Mouse (Mus musculus) left cerebral cortex, postnatal 14 days (tissue): ENCODE results near the gene Spaca6. TPM values are rescaled to one million over a fixed set of nuclear protein-coding genes. Genes with fewer than 3 reads are reported as not detected.
"Not testable (repeated sequence)": the region's sequence is repeated elsewhere in the genome, so short reads cannot be mapped to it uniquely, and the experiment has no call there.

ENCODE experiments used
- DNase-seq, 2 experiments: peaks; one replicate each; pipeline ENCODE4 v3.0.0; 2021 to 2022; ENCODE audit warnings: low spot score in 2 of 2, mixed read lengths in 1 of 2
- intact Hi-C: fragments of 180-260 bp; cut with DNase I; formaldehyde crosslinking; loops from one replicate; pipeline ENCODE4 v1.15.1; 2025
- total RNA-seq, 2 experiments: library from RNA; stranded (reverse); gene quantifications; 2 replicates each; pipeline ENCODE4 v1.2.3; 2021

Spaca6 gene
- total RNA-seq, 2 experiments from 2014 or later = 76.9 to 80.9 TPM

DNA sequence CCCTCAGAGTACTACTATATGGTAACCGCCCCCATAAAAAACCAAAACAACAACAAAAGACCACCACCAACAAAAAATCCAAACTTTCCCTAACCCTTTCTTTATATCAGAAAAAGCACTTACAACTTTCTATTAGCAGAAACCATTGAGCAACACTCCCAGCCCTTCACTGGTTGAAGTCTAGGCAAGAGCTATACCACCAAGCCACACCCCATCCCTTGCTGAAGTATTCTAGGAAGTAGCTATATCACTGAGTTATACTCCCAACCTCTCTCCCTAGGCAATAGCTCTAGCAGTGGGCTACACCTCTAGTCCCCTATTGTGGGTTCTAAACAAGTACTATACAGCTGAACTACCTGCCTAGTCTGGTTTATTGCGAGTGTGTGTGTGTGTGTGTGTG is 12.3 kb downstream of the Spaca6 start:
- no peak for DNase-seq
- intact Hi-C loops = no loop called here

DNA sequence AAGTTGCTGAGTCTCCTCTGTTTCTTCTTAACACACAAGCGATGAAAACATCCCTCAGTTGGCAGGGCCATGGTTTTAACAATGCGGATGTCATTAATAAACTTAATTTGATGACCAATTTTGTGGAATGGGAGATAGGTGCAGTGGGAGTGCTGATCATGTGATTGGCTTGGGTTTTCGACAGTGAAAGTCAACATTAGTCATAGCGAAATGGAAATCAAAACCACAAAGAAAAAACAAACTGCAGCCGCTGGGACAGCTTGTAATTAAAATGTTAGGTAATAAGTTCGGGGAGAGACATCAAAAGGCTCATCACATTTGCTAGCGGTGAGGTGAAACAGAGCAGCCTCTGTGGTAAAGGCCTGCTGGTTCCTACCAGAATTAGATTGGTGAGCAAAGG is 13.8 kb downstream of the Spaca6 start:
- intact Hi-C loops = no loop called here
- no peak for DNase-seq

DNA sequence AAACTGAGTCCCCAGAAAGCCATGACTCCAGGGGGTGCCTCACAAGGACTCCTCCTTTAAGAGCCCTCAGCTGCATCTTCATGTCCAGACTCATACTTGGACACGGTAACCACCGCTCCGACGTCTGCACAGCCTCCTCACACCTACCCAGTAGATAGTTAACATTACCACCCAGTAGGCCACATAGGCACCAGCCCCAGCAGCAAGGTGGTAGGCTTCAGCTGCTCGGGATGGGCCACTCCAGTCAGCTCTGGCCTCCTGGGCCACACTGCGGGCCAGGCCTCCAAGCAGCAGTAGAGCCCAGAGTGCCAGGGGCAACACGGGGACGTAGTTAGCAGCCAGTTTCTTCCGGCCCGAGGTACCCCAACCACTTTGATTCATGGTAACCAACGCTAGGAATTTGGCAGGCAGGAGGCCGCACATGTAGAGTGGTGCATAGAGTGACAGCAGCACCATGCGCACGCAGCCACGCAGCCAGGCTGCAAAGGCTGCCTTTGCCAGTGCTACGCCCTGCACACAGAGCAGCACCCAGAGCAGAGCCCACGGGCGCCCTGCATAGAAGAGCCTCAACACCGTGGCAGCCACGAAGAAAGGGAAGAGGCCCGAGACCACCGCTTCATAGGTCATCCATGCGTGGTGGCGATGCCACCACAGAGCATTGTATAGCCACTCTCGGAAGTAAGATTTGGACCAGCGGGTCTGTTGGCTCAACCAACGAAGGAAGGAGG is 16.7 kb downstream of the Spaca6 start:
- no peak for DNase-seq
- intact Hi-C loops = no loop called here

DNA sequence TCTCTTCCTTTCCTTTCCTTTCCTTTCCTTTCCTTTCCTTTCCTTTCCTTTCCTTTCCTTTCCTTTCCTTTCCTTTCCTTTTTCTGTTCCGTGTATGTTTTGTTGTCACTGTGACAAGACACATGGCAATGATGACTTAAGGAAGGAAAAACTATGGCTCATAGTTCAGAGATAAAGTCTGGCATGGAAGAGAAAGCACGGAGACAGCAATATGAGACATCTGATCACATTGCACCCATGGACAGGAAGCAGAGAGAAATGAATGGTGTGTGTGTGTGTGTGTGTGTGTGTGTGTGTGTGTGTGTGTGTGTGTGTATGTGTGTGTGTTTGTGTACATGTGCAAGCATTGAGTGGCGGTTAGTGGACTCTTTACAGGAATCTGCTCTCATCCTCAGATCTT is 17.6 kb downstream of the Spaca6 start:
- intact Hi-C loops, DNase-seq: not testable (repeated sequence)

DNA sequence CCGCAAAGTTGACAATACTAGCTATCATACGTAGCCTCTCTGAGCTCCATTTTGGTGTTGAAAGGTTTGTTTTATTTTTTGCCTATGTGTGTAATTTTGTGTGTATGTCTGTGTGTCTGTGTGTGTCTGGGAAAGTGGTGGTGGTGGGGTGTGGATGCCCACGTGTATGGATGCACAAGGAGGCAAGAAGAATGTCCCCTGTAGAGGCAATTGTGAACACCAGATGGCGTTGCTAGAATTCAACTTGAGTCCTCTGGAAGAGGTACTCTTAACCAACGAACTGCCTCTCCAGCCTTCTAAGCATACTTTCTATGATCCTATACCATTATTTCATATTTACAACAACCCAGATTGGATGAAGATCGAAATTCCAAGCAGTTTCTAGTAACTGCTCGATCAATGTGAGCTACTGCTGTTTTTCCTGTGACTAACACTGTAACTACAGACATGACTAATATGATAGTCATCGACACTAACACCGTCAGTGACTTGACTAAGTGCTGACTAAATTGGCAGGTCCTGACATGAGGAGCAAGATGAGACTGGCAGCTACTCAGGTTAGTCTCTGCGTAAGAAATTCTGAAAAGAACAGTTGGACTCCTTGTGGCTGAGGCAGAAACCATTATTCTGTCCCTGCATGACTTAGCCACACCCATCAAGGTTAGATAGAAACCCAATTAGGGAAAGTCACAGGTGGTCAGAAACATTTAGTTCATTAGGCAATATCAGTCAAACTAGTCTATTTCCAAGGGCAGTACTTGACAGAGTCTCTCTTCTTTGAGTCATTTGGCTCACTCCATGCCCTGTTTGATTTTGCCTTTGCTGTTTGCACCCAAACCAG is 18.4 kb downstream of the Spaca6 start:
- intact Hi-C loops = no loop called here

DNA sequence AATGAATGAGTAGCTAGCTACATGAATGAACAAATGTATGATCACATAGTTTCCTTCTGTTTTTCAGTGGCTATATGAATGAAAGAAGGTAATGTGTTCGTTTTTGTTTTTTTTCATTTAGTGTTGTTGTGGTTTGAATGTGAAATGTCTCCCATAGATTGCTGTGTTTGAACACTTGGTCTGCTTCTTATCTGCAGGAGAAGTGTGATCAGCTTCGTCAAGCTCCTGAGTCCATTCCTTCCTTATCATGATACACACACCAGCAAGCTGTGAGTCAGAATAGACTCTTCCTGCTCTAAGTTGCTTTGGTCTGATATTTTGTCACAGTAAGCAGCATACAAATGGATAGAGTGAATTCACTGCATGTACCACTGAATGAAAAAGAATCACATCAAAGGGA is 22.0 kb downstream of the Spaca6 start:
- intact Hi-C loops = no loop called here
- DNase-seq = no peak

More for the DNA sequence above, 18.4 kb downstream of the Spaca6 start:
- DNase-seq = peak; percentile 47 to 69

DNA sequence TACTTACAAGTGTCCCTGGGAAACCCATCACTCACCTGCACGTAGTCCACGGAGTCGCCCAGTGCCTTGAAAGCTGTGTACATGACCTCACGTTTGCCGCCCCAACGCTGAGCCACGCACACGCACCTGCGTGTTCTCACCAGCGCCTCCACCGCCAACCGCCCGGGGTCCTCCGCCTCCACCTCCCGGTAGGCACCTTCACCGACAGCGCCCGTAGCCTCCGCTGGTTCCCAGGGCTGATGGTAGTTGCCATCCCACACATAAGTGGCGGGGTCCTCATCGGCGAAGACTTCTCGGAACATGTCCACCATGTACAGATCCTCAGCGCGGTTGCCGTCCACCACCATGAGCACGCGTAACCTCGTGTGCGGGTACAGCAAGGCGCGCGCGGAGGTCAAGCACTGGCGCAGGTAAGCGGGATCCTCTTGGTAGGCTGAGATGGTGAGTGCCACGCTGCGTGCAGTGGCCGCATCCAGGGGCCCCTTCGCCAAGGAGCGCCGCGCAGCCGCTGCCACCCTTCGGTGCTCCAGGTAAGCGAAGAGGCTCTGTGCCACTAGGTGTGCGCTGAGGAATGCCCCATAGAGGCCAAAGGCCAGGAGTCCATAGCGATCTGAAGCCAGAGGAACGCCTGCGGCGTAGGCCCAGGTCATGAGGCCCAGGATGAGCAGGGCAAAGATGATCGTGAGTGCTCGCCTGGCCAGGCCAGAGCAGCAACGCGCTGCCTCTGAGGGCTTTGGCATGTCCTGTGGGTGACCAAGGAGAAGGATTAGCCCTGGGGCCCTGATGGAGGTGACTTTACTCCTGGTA is 23.2 kb downstream of the Spaca6 start:
- intact Hi-C loops = no loop called here
- peak in 1 of 2 experiments; percentile 30 for DNase-seq

DNA sequence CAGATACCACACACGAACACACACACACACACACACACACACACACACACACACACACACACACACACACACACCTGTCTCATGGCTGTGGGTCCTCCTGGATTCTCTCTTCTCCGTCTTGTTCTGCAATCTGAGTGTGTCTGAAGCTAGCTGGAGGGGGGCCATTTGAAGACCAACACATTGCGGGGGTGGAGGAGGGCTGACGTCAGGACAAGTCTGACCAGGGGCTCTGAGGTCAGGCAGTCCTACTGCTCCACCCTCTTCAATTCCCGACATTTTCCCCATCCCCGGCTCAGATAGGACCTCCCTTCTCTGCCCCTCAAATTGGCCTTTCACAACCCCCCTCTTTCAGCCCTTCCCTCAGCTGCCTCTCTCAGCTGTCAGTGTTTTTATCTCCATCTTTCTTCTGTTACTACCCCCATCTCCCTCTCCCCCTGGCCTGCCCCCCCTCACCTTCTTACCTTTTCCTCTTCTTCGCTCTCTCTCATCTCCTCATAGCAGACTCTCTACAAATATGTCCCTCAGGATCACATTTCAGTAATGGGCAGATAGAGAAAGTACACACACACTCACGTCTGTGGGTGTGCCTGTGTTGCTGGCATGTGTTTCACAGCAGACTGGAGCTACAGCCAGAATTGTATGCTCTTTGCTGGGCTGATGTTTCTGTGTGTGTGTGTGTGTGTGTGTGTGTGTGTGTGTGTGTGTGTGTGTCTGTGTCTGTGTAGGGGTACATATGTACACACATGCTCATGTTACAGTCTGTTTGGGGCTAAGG is 28.3 kb downstream of the Spaca6 start, which contains the start of gene Has1:
Gene Has1 (minus strand): TSS at position 142 of the 775 bp plus-strand sequence.
- intact Hi-C loops = no loop called here
- DNase-seq = no peak

DNA sequence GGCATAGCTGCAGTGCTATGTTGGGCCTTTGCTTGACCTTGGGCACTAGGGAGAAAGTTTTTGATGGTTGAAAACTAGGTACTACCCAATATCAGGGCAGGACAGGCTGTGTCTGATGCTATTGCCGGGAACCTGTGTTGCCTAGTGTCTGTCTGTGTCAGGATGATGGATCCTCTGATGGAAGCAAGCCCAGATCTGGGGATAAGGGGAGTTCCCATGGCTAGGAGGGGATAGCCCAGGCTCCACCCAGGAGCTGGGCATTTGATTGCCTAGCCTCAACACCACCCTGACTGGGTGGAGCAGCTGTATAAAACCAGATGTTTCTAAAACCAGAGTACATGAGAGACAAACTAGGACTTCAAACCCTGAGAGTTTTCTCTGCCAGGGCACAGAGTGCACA is 29.7 kb downstream of the Spaca6 start:
- no peak for DNase-seq
- intact Hi-C loops = no loop called here

DNA sequence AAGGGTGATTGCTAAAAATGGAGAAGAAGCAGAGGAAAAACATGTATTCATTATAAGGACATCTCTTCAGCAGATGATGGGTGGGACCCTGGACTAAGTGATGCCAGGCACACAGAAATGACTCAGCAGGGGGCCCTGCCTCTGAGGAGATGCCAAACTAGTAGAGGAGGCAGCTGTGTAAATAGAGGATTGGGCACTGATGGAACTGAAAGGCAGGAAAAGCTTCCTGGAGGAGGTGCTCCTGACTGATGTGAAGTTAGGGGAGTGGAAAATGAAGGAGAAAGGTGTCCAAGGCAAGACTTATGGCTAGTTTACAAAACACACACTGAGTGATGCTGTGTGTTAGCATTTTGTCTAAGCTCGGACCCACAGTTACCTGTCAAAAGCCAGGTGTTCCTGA is 30.5 kb downstream of the Spaca6 start:
- DNase-seq = no peak
- intact Hi-C loops = no loop called here

DNA sequence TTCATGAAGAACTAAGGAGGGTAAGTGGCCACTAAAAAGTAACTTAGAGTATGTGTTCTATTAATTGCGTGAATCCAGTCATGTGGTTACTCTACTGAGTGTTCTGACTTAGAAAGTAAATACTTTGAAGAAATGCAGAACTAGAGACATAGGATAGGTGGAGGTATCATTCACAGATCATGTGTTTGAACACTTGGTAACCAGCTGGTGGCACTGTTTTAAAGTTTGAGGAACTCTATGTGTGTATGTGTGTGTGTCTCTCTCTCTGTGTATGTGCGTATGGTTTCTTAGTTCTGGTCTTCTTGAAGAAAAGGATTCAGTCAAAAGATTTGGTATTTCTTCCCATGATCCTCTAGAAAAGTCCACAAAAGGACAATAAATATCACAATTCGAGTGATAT is 33.2 kb downstream of the Spaca6 start:
- intact Hi-C loops = no loop called here
- DNase-seq = no peak

DNA sequence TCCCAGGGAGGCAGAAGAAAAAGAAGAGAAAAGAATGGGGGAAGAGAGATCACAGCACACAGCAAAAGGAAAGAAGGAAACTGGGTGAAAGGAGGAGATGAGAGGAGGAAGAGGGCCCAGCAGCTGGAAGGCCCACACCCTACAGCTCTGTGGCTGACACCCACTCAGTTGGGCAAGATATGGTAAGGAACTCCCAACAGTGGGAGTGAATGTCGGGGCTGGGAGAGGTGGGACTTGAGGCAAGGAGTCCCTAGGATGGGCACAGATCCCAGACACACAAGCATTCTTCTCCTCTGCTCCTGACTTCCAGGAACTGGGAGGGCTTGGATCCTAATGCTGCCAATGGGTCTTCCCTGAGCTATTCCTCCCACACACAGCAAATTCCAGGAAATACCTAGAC is 35.4 kb downstream of the Spaca6 start:
- intact Hi-C loops = no loop called here
- no peak for DNase-seq

DNA sequence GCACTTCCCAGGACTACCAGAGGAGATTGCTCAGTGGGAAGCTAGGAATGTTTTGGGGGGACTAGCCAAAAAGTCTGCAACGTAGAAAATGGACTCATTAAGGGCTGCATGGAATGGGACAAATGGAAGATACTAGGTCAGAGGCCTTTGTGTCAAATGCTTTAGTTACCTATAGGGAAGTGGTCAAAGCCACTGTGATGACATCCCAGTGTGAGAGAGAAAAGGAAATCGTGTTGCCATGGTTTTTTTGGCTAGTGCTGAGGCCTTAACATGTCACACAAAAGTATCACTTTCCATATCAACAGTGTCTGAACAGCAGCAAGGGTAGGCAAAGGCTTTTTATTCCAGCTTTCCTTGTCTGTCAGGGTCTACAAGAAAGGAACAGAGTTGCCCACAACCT is 38.2 kb downstream of the Spaca6 start:
- intact Hi-C loops = no loop called here
- DNase-seq = no peak

DNA sequence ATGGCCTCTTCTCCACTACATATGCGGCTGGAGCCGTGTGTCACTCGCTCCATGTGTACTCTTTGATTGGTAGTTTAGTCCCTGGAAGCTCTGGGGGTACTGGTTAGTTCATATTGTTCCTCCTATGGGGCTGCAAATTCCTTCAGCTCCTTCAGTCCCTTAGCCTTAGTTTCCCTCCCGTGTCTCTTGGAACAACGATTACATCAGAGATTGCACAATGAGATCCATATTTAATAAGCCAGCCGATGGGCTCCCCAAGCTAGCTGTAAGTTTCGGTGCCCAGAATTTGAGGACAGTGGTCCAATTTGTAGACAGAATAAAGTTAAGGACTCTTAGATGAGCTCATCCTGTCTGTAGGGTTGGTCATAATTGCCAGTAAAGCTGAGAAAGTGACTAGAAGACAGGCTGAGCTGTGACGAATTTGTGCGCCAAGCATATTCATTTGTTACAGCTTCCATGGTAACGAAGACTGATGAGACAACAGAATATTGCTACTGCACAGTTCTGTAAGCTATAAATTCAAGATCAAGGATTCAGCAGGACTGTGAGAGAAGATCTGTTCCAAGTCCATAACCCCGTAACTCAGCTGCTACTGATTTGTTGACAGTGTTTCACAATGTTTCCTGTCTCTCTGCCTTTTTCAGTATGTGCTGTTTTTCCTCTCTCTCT is 40.0 kb downstream of the Spaca6 start:
- DNase-seq = peak; percentile 26 to 51

DNA sequence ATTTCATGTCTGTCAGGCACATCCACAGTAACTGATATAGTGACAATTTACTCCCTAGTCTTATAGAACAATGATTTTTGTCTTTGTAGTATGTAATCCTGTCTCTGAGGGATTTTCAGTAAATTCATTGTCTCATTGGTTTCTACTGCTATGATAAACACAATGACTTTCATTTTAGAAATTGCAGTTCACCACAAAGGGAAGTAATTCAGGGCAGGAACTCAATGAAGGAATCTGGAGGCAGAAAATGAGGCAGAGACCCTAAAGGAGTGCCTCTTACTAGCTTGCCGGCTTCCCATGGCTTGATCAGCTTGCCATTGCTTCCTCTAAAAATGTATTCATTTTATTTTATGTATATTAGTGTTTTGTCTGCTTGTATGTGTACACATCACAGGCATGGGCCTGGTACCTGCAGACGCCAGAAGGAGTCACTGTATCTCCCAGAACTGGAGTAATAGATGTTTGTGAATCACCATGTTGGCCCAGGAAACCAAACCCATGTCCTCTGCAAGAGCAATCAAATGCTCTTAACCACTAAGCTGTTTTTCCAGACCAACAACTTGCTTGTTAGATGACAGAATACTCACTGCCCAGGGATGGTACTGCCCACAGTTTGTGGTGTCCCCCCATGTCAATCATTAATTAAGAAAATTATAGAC is 44.1 kb downstream of the Spaca6 start:
- intact Hi-C loops = no loop called here
- no peak for DNase-seq

More for the DNA sequence above, 40.0 kb downstream of the Spaca6 start:
- intact Hi-C loops = no loop called here

DNA sequence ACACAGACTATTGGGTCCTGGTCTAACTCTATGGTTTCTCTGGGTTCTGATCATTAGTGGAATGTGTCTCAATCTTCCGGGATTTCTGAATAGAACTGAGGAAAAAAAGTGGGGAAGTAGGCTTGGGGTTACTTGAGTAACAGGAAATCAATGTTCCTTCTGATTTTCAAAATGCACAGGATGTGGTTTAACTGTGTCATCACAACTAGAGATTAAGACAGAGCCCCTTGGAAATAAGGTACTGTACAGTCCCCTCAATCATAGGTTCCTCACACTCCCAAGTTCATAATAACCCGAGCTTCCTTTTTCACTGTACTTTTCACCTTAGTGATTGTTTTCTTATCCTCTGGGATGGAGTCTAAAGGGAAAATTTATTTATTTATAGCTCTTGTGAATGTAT is 44.7 kb downstream of the Spaca6 start:
- intact Hi-C loops = no loop called here
- DNase-seq = no peak

DNA sequence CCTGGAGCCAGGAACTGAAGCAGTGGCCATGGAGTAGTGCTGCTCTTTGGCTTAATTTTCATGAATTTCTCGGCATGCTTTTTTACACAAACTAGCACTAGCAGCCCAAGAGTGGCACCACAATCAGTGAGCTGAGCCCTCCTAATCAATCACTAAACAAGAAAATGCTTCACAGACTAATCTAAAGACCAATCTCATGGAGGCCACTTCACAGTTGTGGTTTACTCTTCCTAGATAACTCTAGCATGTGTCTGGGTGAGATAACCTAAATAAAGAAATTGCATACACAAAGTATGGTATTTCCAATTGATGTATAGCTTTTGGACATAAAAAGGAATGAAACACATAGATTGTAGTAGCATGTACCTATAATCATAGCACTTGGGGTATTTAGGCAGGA is 52.4 kb downstream of the Spaca6 start:
- no peak for DNase-seq

DNA sequence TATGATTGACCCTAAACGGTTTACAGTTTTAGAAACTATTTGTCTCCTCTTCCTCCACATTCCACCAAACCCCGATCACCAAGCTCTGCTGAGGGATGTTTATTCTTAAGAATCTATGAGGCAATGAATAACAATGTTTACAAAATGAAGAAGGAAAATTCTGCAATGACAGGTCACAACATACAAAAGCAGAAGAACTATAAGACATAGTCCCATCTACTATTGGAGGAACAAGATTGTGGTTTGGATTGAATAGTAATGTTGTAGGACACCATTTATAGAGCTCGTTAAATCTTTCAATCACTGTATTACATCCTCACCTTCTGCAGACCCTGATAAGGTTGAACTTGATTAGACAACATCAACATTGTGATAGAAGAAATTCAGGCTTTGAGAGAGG is 55.7 kb downstream of the Spaca6 start:
- intact Hi-C loops = no loop called here
- no peak for DNase-seq

More for the DNA sequence above, 52.4 kb downstream of the Spaca6 start:
- intact Hi-C loops = no loop called here
